Mouse (Mus musculus) heart, embryonic 15.5 days (tissue): ENCODE data around the gene Ciao2b. TPM values are rescaled to one million over a fixed set of nuclear protein-coding genes. Genes with fewer than 3 reads are reported as not detected.
A peak's percentile ranks its signal among the peaks of the same experiment; 100 is the strongest.

Experiments
- ATAC-seq: fragments of 200-750 bp; cut with Nextera tagmentation; replicated peaks from 2 replicates; pipeline ENCODE4 v1.8.0; 2017; ENCODE audit warnings: low read depth, moderate TSS enrichment; ENCODE audit not compliant: insufficient number of reproducible peaks, insufficient read depth, low FRiP score
- H3K27ac ChIP-seq: fragments of 300-500 bp; sonication (generic); 2 replicates; pipeline ENCODE4 v1.5.1; 2015; ENCODE audit warnings: mild to moderate bottlenecking, inconsistent platforms
- H3K27me3 ChIP-seq: fragments of 300-500 bp; sonication (generic); 2 replicates; pipeline ENCODE4 v1.6.1; 2015; ENCODE audit warnings: inconsistent platforms
- H3K36me3 ChIP-seq: fragments of 300-500 bp; sonication (generic); 2 replicates; pipeline ENCODE4 v1.6.1; 2015; ENCODE audit warnings: mild to moderate bottlenecking, inconsistent platforms
- H3K4me1 ChIP-seq: fragments of 300-500 bp; sonication (generic); replicated peaks from 2 replicates; pipeline ENCODE4 v1.6.1; 2015; ENCODE audit warnings: inconsistent platforms
- H3K4me2 ChIP-seq: fragments of 300-500 bp; sonication (generic); 2 replicates; pipeline ENCODE4 v1.6.1; 2015; ENCODE audit warnings: inconsistent platforms, mild to moderate bottlenecking, moderate library complexity
- H3K4me3 ChIP-seq: fragments of 300-500 bp; sonication (generic); 2 replicates; pipeline ENCODE4 v1.5.1; 2015; ENCODE audit warnings: mild to moderate bottlenecking, inconsistent platforms
- H3K9ac ChIP-seq: fragments of 300-500 bp; sonication (generic); 2 replicates; pipeline ENCODE4 v1.6.1; 2015; ENCODE audit warnings: mild to moderate bottlenecking, inconsistent platforms
- H3K9me3 ChIP-seq: fragments of 300-500 bp; sonication (generic); replicated peaks from 2 replicates; pipeline ENCODE4 v1.6.1; 2016; ENCODE audit warnings: inconsistent platforms
- WGBS: fragments of 180-500 bp; shearing (Covaris S2); methylation state at CpG from one replicate; pipeline ENCODE4 v1.1.7; 2015; ENCODE audit warnings: mixed read lengths; 5-methylcytosine and 5-hydroxymethylcytosine counted together
- polyA plus RNA-seq: library from polyadenylated mRNA; unstranded; fragments of >200 nt; fragmentation: Nextera tagmentation; extraction: Ambion mirVana; gene quantifications from 2 replicates; pipeline ENCODE4 v1.2.1, GENCODE M21; 2015

Ciao2b gene
- polyA plus RNA-seq, 1 experiment from 2014 or later, result 190 TPM

- H3K4me1 ChIP-seq, result peaks cover 69% of the 10 kb centered on the region
These were observed 30.2 kb downstream of the Ciao2b start for GRCm38 (mm10) chr8:104611613-104612012.

GRCm38 (mm10) chr8:104610185-104610766 is 31.5 kb downstream of the Ciao2b start:
- peaks cover 82% of the 10 kb centered on the region for H3K4me1 ChIP-seq
- H3K36me3 ChIP-seq, result no peaks in the 10 kb centered on the region
- peak overlapping the region; percentile 51 for H3K4me2 ChIP-seq
- WGBS, result 34% methylated on average over 12 of the region's 12 CpGs
- H3K9me3 ChIP-seq, result no peaks in the 10 kb centered on the region
- peak; percentile 75 for ATAC-seq
- peak overlapping the region; percentile 98 for H3K27ac ChIP-seq
- H3K27me3 ChIP-seq, result no peaks in the 10 kb centered on the region
- H3K9ac ChIP-seq, result 0 out of 2 replicates have a peak overlapping the region, but pooled peaks have one; percentile 39
- no peak overlapping the region for H3K4me3 ChIP-seq

More at GRCm38 (mm10) chr8:104611613-104612012, 30.2 kb downstream of the Ciao2b start:
- Histone ChIP-seq H3K9ac (no peak overlapping the region), H3K27me3 (no peaks in the 10 kb centered on the region), H3K9me3 (no peaks in the 10 kb centered on the region), H3K27ac (peak overlapping the region; percentile 98), H3K4me3 (no peak overlapping the region), H3K36me3 (no peaks in the 10 kb centered on the region), H3K4me2 (0 out of 2 replicates have a peak overlapping the region, but pooled peaks have one; percentile 8)
- 16% methylated on average over 4 of the region's 4 CpGs for WGBS
- ATAC-seq, result peak; percentile 15; the same call in 1 of the 2 replicates

GRCm38 (mm10) chr8:104609222-104609621 is 32.5 kb downstream of the Ciao2b start:
- Histone ChIP-seq H3K4me2 (peak overlapping the region; percentile 56), H3K9me3 (no peaks in the 10 kb centered on the region), H3K4me1 (peaks cover 87% of the 10 kb centered on the region), H3K4me3 (peak overlapping the region; percentile 36), H3K27me3 (no peaks in the 10 kb centered on the region), H3K27ac (peak overlapping the region; percentile 98), H3K36me3 (no peaks in the 10 kb centered on the region), H3K9ac (0 out of 2 replicates have a peak overlapping the region, but pooled peaks have one; percentile 14)
- 43% methylated on average over 8 of the region's 8 CpGs for WGBS
- ATAC-seq, result peak; percentile 71

- WGBS, result 43% methylated on average over 2 of the region's 2 CpGs
- Histone ChIP-seq H3K36me3 (no peaks in the 10 kb centered on the region), H3K9ac (no peak overlapping the region), H3K9me3 (no peaks in the 10 kb centered on the region), H3K27ac (peak overlapping the region; percentile 98), H3K4me2 (peak overlapping the region; percentile 56), H3K4me1 (peaks cover 84% of the 10 kb centered on the region), H3K27me3 (no peaks in the 10 kb centered on the region), H3K4me3 (no peak overlapping the region)
- ATAC-seq, result no peak
These were observed 33.8 kb downstream of the Ciao2b start for GRCm38 (mm10) chr8:104607944-104608343.

- no peak; the same call in 1 of the 2 replicates for ATAC-seq
- H3K4me2 ChIP-seq, result no peak overlapping the region
- WGBS, result 9% methylated on average over 6 of the region's 6 CpGs
- H3K4me1 ChIP-seq, result peaks cover 83% of the 10 kb centered on the region
- H3K27ac ChIP-seq, result peak overlapping the region; percentile 98
- H3K9me3 ChIP-seq, result no peaks in the 10 kb centered on the region
- no peaks in the 10 kb centered on the region for H3K27me3 ChIP-seq
- peak overlapping the region; percentile 15; the same call in 1 of the 2 replicates for H3K9ac ChIP-seq
- H3K4me3 ChIP-seq, result no peak overlapping the region
- H3K36me3 ChIP-seq, result no peaks in the 10 kb centered on the region
These were observed 35.4 kb downstream of the Ciao2b start for GRCm38 (mm10) chr8:104606329-104606728.

- peak overlapping the region; percentile 71; the same call in 1 of the 2 replicates for H3K4me2 ChIP-seq
- H3K4me3 ChIP-seq, result no peak overlapping the region
- no peaks in the 10 kb centered on the region for H3K36me3 ChIP-seq
- no peak for ATAC-seq
- peak overlapping the region; percentile 77 for H3K27ac ChIP-seq
- peaks cover 62% of the 10 kb centered on the region for H3K4me1 ChIP-seq
- H3K27me3 ChIP-seq, result no peaks in the 10 kb centered on the region
- H3K9me3 ChIP-seq, result no peaks in the 10 kb centered on the region
- peak overlapping the region; percentile 26 for H3K9ac ChIP-seq
- WGBS, result 50% methylated on average over 4 of the region's 4 CpGs
These were observed 38.5 kb downstream of the Ciao2b start for GRCm38 (mm10) chr8:104603245-104603593.

- WGBS, result 17% methylated on average over 21 of the region's 21 CpGs
- H3K4me1 ChIP-seq, result peaks cover 56% of the 10 kb centered on the region
- H3K9me3 ChIP-seq, result no peaks in the 10 kb centered on the region
- peak overlapping the region; percentile 71 for H3K4me2 ChIP-seq
- H3K4me3 ChIP-seq, result peak overlapping the region; percentile 39
- H3K27me3 ChIP-seq, result no peaks in the 10 kb centered on the region
- peak overlapping the region; percentile 29 for H3K9ac ChIP-seq
- peak; percentile 82 for ATAC-seq
- no peaks in the 10 kb centered on the region for H3K36me3 ChIP-seq
- peak overlapping the region; percentile 77 for H3K27ac ChIP-seq
These were observed 39.1 kb downstream of the Ciao2b start for GRCm38 (mm10) chr8:104602468-104603244.

GRCm38 (mm10) chr8:104601941-104602371 is 39.8 kb downstream of the Ciao2b start:
- H3K9me3 ChIP-seq, result no peaks in the 10 kb centered on the region
- H3K27me3 ChIP-seq, result no peaks in the 10 kb centered on the region
- peaks cover 49% of the 10 kb centered on the region for H3K4me1 ChIP-seq
- H3K9ac ChIP-seq, result peak overlapping the region; percentile 29
- H3K36me3 ChIP-seq, result no peaks in the 10 kb centered on the region; the same call in 1 of the 2 replicates
- peak; percentile 21; the same call in 1 of the 2 replicates for ATAC-seq
- peak overlapping the region; percentile 54 for H3K27ac ChIP-seq
- WGBS, result under 1% methylated on average over 12 of the region's 12 CpGs
- H3K4me2 ChIP-seq, result peak overlapping the region; percentile 71
- peak overlapping the region; percentile 39 for H3K4me3 ChIP-seq

GRCm38 (mm10) chr8:104601386-104601785 is 40.4 kb downstream of the Ciao2b start:
- WGBS, result 31% methylated on average over 7 of the region's 7 CpGs
- no peaks in the 10 kb centered on the region for H3K27me3 ChIP-seq
- H3K4me2 ChIP-seq, result peak overlapping the region; percentile 71
- H3K9ac ChIP-seq, result peak overlapping the region; percentile 6; the same call in 1 of the 2 replicates
- H3K36me3 ChIP-seq, result no peaks in the 10 kb centered on the region; the same call in 1 of the 2 replicates
- H3K27ac ChIP-seq, result no peak overlapping the region
- peaks cover 43% of the 10 kb centered on the region for H3K4me1 ChIP-seq
- no peaks in the 10 kb centered on the region for H3K9me3 ChIP-seq
- ATAC-seq, result no peak
- peak overlapping the region; percentile 39; the same call in 1 of the 2 replicates for H3K4me3 ChIP-seq

GRCm38 (mm10) chr8:104598496-104598895 is 43.3 kb downstream of the Ciao2b start:
- Histone ChIP-seq H3K27me3 (no peaks in the 10 kb centered on the region), H3K9ac (no peak overlapping the region), H3K4me2 (no peak overlapping the region), H3K36me3 (peaks cover 13% of the 10 kb centered on the region), H3K4me1 (peaks cover 20% of the 10 kb centered on the region), H3K27ac (no peak overlapping the region), H3K9me3 (no peaks in the 10 kb centered on the region), H3K4me3 (no peak overlapping the region)
- ATAC-seq, result no peak
- WGBS, result 44% methylated on average over 6 of the region's 6 CpGs

- H3K4me1 ChIP-seq, result peaks cover 13% of the 10 kb centered on the region
- WGBS, result 56% methylated on average over 6 of the region's 6 CpGs
- no peaks in the 10 kb centered on the region for H3K9me3 ChIP-seq
- ATAC-seq, result no peak
- no peak overlapping the region for H3K27ac ChIP-seq
- no peak overlapping the region for H3K4me3 ChIP-seq
- no peaks in the 10 kb centered on the region for H3K27me3 ChIP-seq
- H3K4me2 ChIP-seq, result no peak overlapping the region
- H3K36me3 ChIP-seq, result peaks cover 14% of the 10 kb centered on the region
- H3K9ac ChIP-seq, result no peak overlapping the region
These were observed 44.1 kb downstream of the Ciao2b start for GRCm38 (mm10) chr8:104597656-104598055.
